Mouse (Mus musculus): ENCODE measurements at regions not wholly inside any gene's neighbourhood (a gene's known extent, or its start where the extent isn't known, plus 50 kb on each side); places are given as distances from the start of the nearest gene placed in this dataset.

GRCm38 (mm10) chr6:95904085-95904633, 185.6 kb upstream of the Suclg2 start:
- H3K4me1 ChIP-seq (ENCODE audit: insufficient read depth): no peaks in the 10 kb centered on the region
- H3K9me3 ChIP-seq (ENCODE audit: low read depth, low read length): no peaks in the 10 kb centered on the region
- no peaks in the 10 kb centered on the region for H3K36me3 ChIP-seq (ENCODE audit: insufficient read depth)
- no peak overlapping the region for H3K4me3 ChIP-seq (ENCODE audit: low read depth, low read length)
- no peak overlapping the region for H3K27ac ChIP-seq (ENCODE audit: low read depth)
- no peak for DNase-seq
- no peak overlapping the region for H3K4me2 ChIP-seq
- ATAC-seq (ENCODE audit: insufficient read depth): no peak
- H3K9ac ChIP-seq: no peak overlapping the region
- 33% methylated on average over 10 of the region's 10 CpGs for WGBS
- no peak for TF ChIP-seq CTCF (IDR thresholded peaks at IDR 0.05; ENCODE audit: low read depth)
- H3K27me3 ChIP-seq (ENCODE audit: insufficient read depth, low read length): no peaks in the 10 kb centered on the region

DNA sequence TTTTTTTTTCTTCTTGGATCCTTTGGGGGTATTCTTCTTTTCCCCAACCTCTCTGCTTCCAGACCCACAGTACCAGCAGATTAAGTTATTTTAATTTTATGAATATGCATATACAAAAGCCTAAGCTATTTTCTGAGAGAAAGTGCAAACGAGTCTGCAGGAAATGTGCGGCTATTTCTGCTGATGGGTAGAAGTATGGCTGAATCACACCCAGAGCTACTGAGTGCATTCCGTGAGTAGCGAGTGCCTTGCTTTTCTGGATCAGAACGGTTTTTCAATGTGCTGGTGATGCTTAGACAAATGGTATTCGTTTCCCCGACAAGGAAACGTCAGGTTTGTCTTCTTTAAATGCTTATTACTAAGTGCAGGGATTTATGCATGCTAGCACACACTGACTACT, 186.5 kb upstream of the Suclg2 start:
- H3K9ac ChIP-seq: no peak overlapping the region
- no peak overlapping the region for H3K4me2 ChIP-seq
- TF ChIP-seq CTCF (IDR thresholded peaks at IDR 0.05; ENCODE audit: low read depth): no peak
- ATAC-seq (ENCODE audit: insufficient read depth) (no peak), DNase-seq (no peak)
- H3K36me3 ChIP-seq (ENCODE audit: insufficient read depth): no peaks in the 10 kb centered on the region
- WGBS: 75% methylated on average over 8 of the region's 8 CpGs
- no peaks in the 10 kb centered on the region for H3K4me1 ChIP-seq (ENCODE audit: insufficient read depth)
- no peak overlapping the region for H3K27ac ChIP-seq (ENCODE audit: low read depth)
- no peaks in the 10 kb centered on the region for H3K9me3 ChIP-seq (ENCODE audit: low read depth, low read length)
- no peak overlapping the region for H3K4me3 ChIP-seq (ENCODE audit: low read depth, low read length)
- H3K27me3 ChIP-seq (ENCODE audit: insufficient read depth, low read length): no peaks in the 10 kb centered on the region

GRCm38 (mm10) chr6:95921737-95922136, 191.2 kb upstream of the Fam19a1 start:
- WGBS: 27% methylated on average over 3 of the region's 3 CpGs
- Histone ChIP-seq H3K36me3 (ENCODE audit: insufficient read depth) (no peaks in the 10 kb centered on the region), H3K4me3 (ENCODE audit: low read depth, low read length) (no peak overlapping the region), H3K27ac (ENCODE audit: low read depth) (no peak overlapping the region), H3K4me2 (no peak overlapping the region), H3K27me3 (ENCODE audit: insufficient read depth, low read length) (no peaks in the 10 kb centered on the region), H3K9ac (no peak overlapping the region), H3K4me1 (ENCODE audit: insufficient read depth) (0 out of 2 replicates have a peak, but pooled peaks cover 6% of the 10 kb centered on the region), H3K9me3 (ENCODE audit: low read depth, low read length) (no peaks in the 10 kb centered on the region)
- DNase-seq (peak; percentile 68), ATAC-seq (ENCODE audit: insufficient read depth) (peak; percentile 35; the same call in 1 of the 2 replicates)
- TF ChIP-seq CTCF (IDR thresholded peaks at IDR 0.05; ENCODE audit: low read depth): no peak

GRCm38 (mm10) chr6:95934561-95934960, 178.4 kb upstream of the Fam19a1 start:
- peak; percentile 61 for DNase-seq
- H3K27ac ChIP-seq (ENCODE audit: low read depth): no peak overlapping the region
- ATAC-seq (ENCODE audit: insufficient read depth): no peak
- H3K4me2 ChIP-seq: no peak overlapping the region
- TF ChIP-seq CTCF (IDR thresholded peaks at IDR 0.05; ENCODE audit: low read depth): no peak
- no peaks in the 10 kb centered on the region for H3K36me3 ChIP-seq (ENCODE audit: insufficient read depth)
- no peaks in the 10 kb centered on the region for H3K27me3 ChIP-seq (ENCODE audit: insufficient read depth, low read length)
- H3K9ac ChIP-seq: no peak overlapping the region
- 19% methylated on average over 1 of the region's 1 CpGs for WGBS
- H3K4me1 ChIP-seq (ENCODE audit: insufficient read depth): no peaks in the 10 kb centered on the region
- H3K4me3 ChIP-seq (ENCODE audit: low read depth, low read length): no peak overlapping the region
- no peaks in the 10 kb centered on the region for H3K9me3 ChIP-seq (ENCODE audit: low read depth, low read length)

DNA sequence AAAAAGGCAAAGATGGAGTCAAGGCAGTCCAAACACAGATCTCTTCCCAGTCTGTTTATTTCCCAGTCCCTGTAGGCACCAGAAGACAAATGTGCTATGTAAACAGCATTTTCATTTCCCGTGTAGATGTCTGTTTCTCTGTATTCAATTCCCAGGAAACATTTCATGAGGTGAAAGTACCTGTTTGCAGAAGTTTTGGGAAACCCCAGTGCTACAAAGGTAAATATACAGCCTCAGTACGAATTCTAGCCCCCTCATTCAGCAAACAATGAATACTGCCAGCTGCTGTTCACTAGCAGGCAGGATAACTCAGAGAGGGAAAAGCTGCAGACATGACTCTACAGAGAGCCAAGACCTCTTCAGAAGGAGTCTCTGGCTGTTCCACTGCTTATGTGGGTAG, 176.4 kb upstream of the Fam19a1 start:
- no peaks in the 10 kb centered on the region for H3K9me3 ChIP-seq (ENCODE audit: low read depth, low read length)
- no peak overlapping the region for H3K9ac ChIP-seq

GRCm38 (mm10) chr6:95939052-95939451, 173.9 kb upstream of the Fam19a1 start:
- Histone ChIP-seq H3K4me1 (ENCODE audit: insufficient read depth) (no peaks in the 10 kb centered on the region), H3K9ac (no peak overlapping the region), H3K9me3 (ENCODE audit: low read depth, low read length) (no peaks in the 10 kb centered on the region), H3K36me3 (ENCODE audit: insufficient read depth) (no peaks in the 10 kb centered on the region), H3K4me2 (no peak overlapping the region), H3K4me3 (ENCODE audit: low read depth, low read length) (no peak overlapping the region), H3K27me3 (ENCODE audit: insufficient read depth, low read length) (no peaks in the 10 kb centered on the region), H3K27ac (ENCODE audit: low read depth) (no peak overlapping the region)
- TF ChIP-seq CTCF (IDR thresholded peaks at IDR 0.05; ENCODE audit: low read depth): no peak
- peak; percentile 89 for ATAC-seq (ENCODE audit: insufficient read depth)
- peak; percentile 84 for DNase-seq
- 43% methylated on average over 4 of the region's 4 CpGs for WGBS

More for the DNA sequence above, 176.4 kb upstream of the Fam19a1 start:
- Histone ChIP-seq H3K4me3 (ENCODE audit: low read depth, low read length) (no peak overlapping the region), H3K4me1 (ENCODE audit: insufficient read depth) (no peaks in the 10 kb centered on the region), H3K27me3 (ENCODE audit: insufficient read depth, low read length) (no peaks in the 10 kb centered on the region), H3K36me3 (ENCODE audit: insufficient read depth) (no peaks in the 10 kb centered on the region), H3K4me2 (no peak overlapping the region), H3K27ac (ENCODE audit: low read depth) (no peak overlapping the region)
- DNase-seq (peak; percentile 21), ATAC-seq (ENCODE audit: insufficient read depth) (no peak)
- 20% methylated on average over 2 of the region's 2 CpGs for WGBS
- TF ChIP-seq CTCF (IDR thresholded peaks at IDR 0.05; ENCODE audit: low read depth): no peak

GRCm38 (mm10) chr6:95960745-95961144, 152.2 kb upstream of the Fam19a1 start:
- WGBS: 86% methylated on average over 1 of the region's 1 CpGs

More at GRCm38 (mm10) chr6:95960745-95961144, 152.2 kb upstream of the Fam19a1 start:
- Histone ChIP-seq H3K27ac (ENCODE audit: low read depth) (no peak overlapping the region), H3K9ac (no peak overlapping the region), H3K36me3 (ENCODE audit: insufficient read depth) (no peaks in the 10 kb centered on the region), H3K4me1 (ENCODE audit: insufficient read depth) (no peaks in the 10 kb centered on the region), H3K9me3 (ENCODE audit: low read depth, low read length) (no peaks in the 10 kb centered on the region), H3K4me3 (ENCODE audit: low read depth, low read length) (no peak overlapping the region), H3K4me2 (no peak overlapping the region), H3K27me3 (ENCODE audit: insufficient read depth, low read length) (no peaks in the 10 kb centered on the region)
- DNase-seq (no peak), ATAC-seq (ENCODE audit: insufficient read depth) (no peak)
- TF ChIP-seq CTCF (IDR thresholded peaks at IDR 0.05; ENCODE audit: low read depth): no peak

Data from lung, embryonic 14.5 days (tissue).